Mouse (Mus musculus) midbrain, embryonic 14.5 days (tissue): ENCODE results near the gene Epb41l5. TPM values are rescaled to one million over a fixed set of nuclear protein-coding genes. Genes with fewer than 3 reads are reported as not detected.

Experiments used
- ATAC-seq: fragments of 200-750 bp; cut with Nextera tagmentation; 2 replicates; pipeline ENCODE4 v1.8.0; 2017; ENCODE audit warnings: moderate number of reproducible peaks, moderate library complexity; ENCODE audit not compliant: low FRiP score, low TSS enrichment
- DNase-seq: peaks from one replicate; pipeline ENCODE4 v3.0.0-alpha.2; 2015
- H3K27ac ChIP-seq: fragments of 300-500 bp; sonication (generic); replicated peaks from 2 replicates; pipeline ENCODE4 v1.5.1; 2014; ENCODE audit warnings: mild to moderate bottlenecking, low read depth, low read length, moderate library complexity
- H3K27me3 ChIP-seq: fragments of 300-500 bp; sonication (generic); 2 replicates; pipeline ENCODE4 v1.6.1; 2014; ENCODE audit warnings: low read length, control low read depth, mixed read lengths; ENCODE audit not compliant: control insufficient read depth, insufficient read depth
- H3K36me3 ChIP-seq: fragments of 300-500 bp; sonication (generic); 2 replicates; pipeline ENCODE4 v1.6.1; 2014; ENCODE audit warnings: low read length, control low read depth; ENCODE audit not compliant: control insufficient read depth, insufficient read depth
- H3K4me1 ChIP-seq: fragments of 300-500 bp; sonication (generic); 2 replicates; pipeline ENCODE4 v1.6.1; 2014; ENCODE audit warnings: mild to moderate bottlenecking, antibody characterized with exemption, low read length, control low read depth; ENCODE audit not compliant: control insufficient read depth, insufficient read depth
- H3K4me2 ChIP-seq: fragments of 300-500 bp; sonication (generic); 2 replicates; pipeline ENCODE4 v1.6.1; 2014; ENCODE audit warnings: mild to moderate bottlenecking, low read length, moderate library complexity
- H3K4me3 ChIP-seq: fragments of 300-500 bp; sonication (generic); replicated peaks from 2 replicates; pipeline ENCODE4 v1.5.1; 2014; ENCODE audit warnings: low read depth, low read length
- H3K9ac ChIP-seq: fragments of 300-500 bp; sonication (generic); replicated peaks from 2 replicates; pipeline ENCODE4 v1.6.1; 2014; ENCODE audit warnings: mild to moderate bottlenecking, low read length, moderate library complexity
- H3K9me3 ChIP-seq: fragments of 300-500 bp; sonication (generic); 2 replicates; pipeline ENCODE4 v1.6.1; 2016; ENCODE audit warnings: low read length, control low read depth, mixed read lengths; ENCODE audit not compliant: control insufficient read depth
- WGBS: fragments of 180-500 bp; shearing (Covaris S2); extraction: QIAGEN DNeasy Blood & Tissue Kit; methylation state at CpG from one replicate; pipeline ENCODE4 v1.1.7; 2014; 5-methylcytosine and 5-hydroxymethylcytosine counted together
- polyA plus RNA-seq: library from polyadenylated mRNA; unstranded; fragments of >200 nt; fragmentation: Nextera tagmentation; extraction: Ambion mirVana; gene quantifications from 2 replicates; pipeline ENCODE4 v1.2.1, GENCODE M21; 2014

The Epb41l5 gene
- polyA plus RNA-seq, 1 experiment from 2014 or later: 23.5 TPM

- no peak overlapping the region for H3K27ac ChIP-seq
- H3K4me1 ChIP-seq: no peaks in the 10 kb centered on the region
- peaks cover 12% of the 10 kb centered on the region for H3K36me3 ChIP-seq
- no peaks in the 10 kb centered on the region for H3K27me3 ChIP-seq
- H3K9me3 ChIP-seq: no peaks in the 10 kb centered on the region
- ATAC-seq: no peak
- no peak overlapping the region for H3K9ac ChIP-seq
- no peak for DNase-seq
- H3K4me3 ChIP-seq: no peak overlapping the region
- WGBS: 93% methylated on average over 5 of the region's 5 CpGs
- H3K4me2 ChIP-seq: no peak overlapping the region
Measured at GRCm38 (mm10) chr1:119544611-119545155, 104.1 kb downstream of the Epb41l5 start.

GRCm38 (mm10) chr1:119543316-119543715 is 105.5 kb downstream of the Epb41l5 start:
- 92% methylated on average over 6 of the region's 6 CpGs for WGBS

GRCm38 (mm10) chr1:119541570-119541969 is 107.2 kb downstream of the Epb41l5 start:
- WGBS: 96% methylated on average over 3 of the region's 3 CpGs
- DNase-seq (no peak), ATAC-seq (no peak)
- Histone ChIP-seq H3K4me2 (no peak overlapping the region), H3K27ac (no peak overlapping the region), H3K9ac (no peak overlapping the region), H3K4me3 (no peak overlapping the region), H3K36me3 (peaks cover 4% of the 10 kb centered on the region; the same call in 1 of the 2 replicates), H3K27me3 (no peaks in the 10 kb centered on the region), H3K9me3 (no peaks in the 10 kb centered on the region), H3K4me1 (no peaks in the 10 kb centered on the region)

More at GRCm38 (mm10) chr1:119543316-119543715, 105.5 kb downstream of the Epb41l5 start:
- H3K9ac ChIP-seq: no peak overlapping the region
- no peak overlapping the region for H3K4me2 ChIP-seq
- H3K27ac ChIP-seq: no peak overlapping the region
- no peaks in the 10 kb centered on the region for H3K4me1 ChIP-seq
- H3K4me3 ChIP-seq: no peak overlapping the region
- H3K36me3 ChIP-seq: peaks cover 10% of the 10 kb centered on the region
- ATAC-seq (no peak), DNase-seq (no peak)
- H3K27me3 ChIP-seq: no peaks in the 10 kb centered on the region
- no peaks in the 10 kb centered on the region for H3K9me3 ChIP-seq

- Histone ChIP-seq H3K4me2 (no peak overlapping the region), H3K4me3 (no peak overlapping the region), H3K36me3 (peaks cover 4% of the 10 kb centered on the region; the same call in 1 of the 2 replicates), H3K4me1 (no peaks in the 10 kb centered on the region), H3K9me3 (no peaks in the 10 kb centered on the region), H3K9ac (no peak overlapping the region), H3K27me3 (no peaks in the 10 kb centered on the region), H3K27ac (no peak overlapping the region)
- ATAC-seq (no peak), DNase-seq (no peak)
- WGBS: 92% methylated on average over 9 of the region's 9 CpGs
Measured at GRCm38 (mm10) chr1:119540836-119541557, 107.8 kb downstream of the Epb41l5 start.

GRCm38 (mm10) chr1:119539252-119539651 is 109.5 kb downstream of the Epb41l5 start:
- H3K4me3 ChIP-seq: no peak overlapping the region
- WGBS: 90% methylated on average over 2 of the region's 2 CpGs
- H3K27ac ChIP-seq: no peak overlapping the region
- no peaks in the 10 kb centered on the region for H3K4me1 ChIP-seq
- no peak overlapping the region for H3K4me2 ChIP-seq
- H3K9me3 ChIP-seq: no peaks in the 10 kb centered on the region
- H3K9ac ChIP-seq: no peak overlapping the region
- no peaks in the 10 kb centered on the region for H3K27me3 ChIP-seq
- no peaks in the 10 kb centered on the region for H3K36me3 ChIP-seq
- no peak for ATAC-seq
- DNase-seq: no peak

GRCm38 (mm10) chr1:119537651-119538050 is 111.1 kb downstream of the Epb41l5 start:
- Histone ChIP-seq H3K9me3 (no peaks in the 10 kb centered on the region), H3K36me3 (no peaks in the 10 kb centered on the region), H3K27ac (no peak overlapping the region), H3K27me3 (no peaks in the 10 kb centered on the region), H3K4me3 (no peak overlapping the region), H3K4me2 (no peak overlapping the region), H3K9ac (no peak overlapping the region), H3K4me1 (no peaks in the 10 kb centered on the region)
- 91% methylated on average over 6 of the region's 6 CpGs for WGBS
- ATAC-seq (no peak), DNase-seq (no peak)

- no peaks in the 10 kb centered on the region for H3K9me3 ChIP-seq
- ATAC-seq (no peak), DNase-seq (no peak)
- H3K4me2 ChIP-seq: no peak overlapping the region
- H3K36me3 ChIP-seq: no peaks in the 10 kb centered on the region
- no peak overlapping the region for H3K27ac ChIP-seq
- no peak overlapping the region for H3K4me3 ChIP-seq
- WGBS: 93% methylated on average over 2 of the region's 2 CpGs
- H3K4me1 ChIP-seq: no peaks in the 10 kb centered on the region
- H3K9ac ChIP-seq: no peak overlapping the region
- no peaks in the 10 kb centered on the region for H3K27me3 ChIP-seq
Measured at GRCm38 (mm10) chr1:119536122-119536521, 112.7 kb downstream of the Epb41l5 start.

- no peak for ATAC-seq
- no peak overlapping the region for H3K27ac ChIP-seq
- WGBS: over 99% methylated on average over 5 of the region's 5 CpGs
- DNase-seq: no peak
- H3K9ac ChIP-seq: no peak overlapping the region
- no peak overlapping the region for H3K4me3 ChIP-seq
- H3K4me1 ChIP-seq: no peaks in the 10 kb centered on the region
- peaks cover 7% of the 10 kb centered on the region; the same call in 1 of the 2 replicates for H3K36me3 ChIP-seq
- H3K9me3 ChIP-seq: no peaks in the 10 kb centered on the region
- no peak overlapping the region for H3K4me2 ChIP-seq
- H3K27me3 ChIP-seq: no peaks in the 10 kb centered on the region
Measured at GRCm38 (mm10) chr1:119534341-119534740, 114.5 kb downstream of the Epb41l5 start.
